Mouse (Mus musculus): ENCODE results near the gene Cpxm2. TPM values are rescaled to one million over a fixed set of nuclear protein-coding genes. Genes with fewer than 3 reads are reported as not detected.

Cpxm2 gene
- polyA plus RNA-seq, 1 experiment from 2014 or later, result 0.79 TPM

DNA sequence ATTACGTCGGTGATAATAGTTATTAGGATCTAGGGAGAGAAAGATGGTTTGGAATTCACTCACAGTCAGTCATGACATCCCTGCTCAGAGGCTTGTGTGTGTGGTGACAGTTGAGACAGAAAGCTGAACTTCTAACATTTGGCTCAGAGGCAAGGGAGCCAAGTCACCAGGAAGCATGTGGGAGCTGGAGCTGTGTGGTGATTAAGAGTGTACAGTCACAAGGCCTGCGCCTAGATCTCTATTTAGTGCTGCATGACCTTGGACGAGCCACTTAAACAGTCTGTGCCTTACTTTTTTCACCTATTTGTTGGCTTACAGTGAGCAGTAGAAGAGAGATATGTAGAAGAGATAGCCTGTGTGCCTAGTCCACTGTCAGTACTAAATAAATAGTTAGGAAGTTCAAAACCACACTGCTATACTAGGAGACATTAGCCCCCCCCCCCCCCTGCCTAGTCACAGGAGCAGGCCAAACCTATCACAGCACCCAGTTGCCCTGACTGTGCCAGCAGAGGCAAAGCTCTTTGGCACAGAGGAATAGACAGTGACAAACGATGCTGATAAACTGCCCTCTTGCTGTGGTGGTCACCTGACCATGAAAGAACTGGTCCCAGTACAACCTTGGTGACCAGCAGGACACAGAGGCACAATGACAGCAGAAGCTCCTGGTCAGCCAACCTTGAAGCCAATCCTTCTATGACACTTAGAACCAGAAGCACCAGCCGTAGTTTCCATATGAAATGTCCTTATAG is 83.5 kb downstream of the Cpxm2 start:
- no peak for ATAC-seq (ENCODE audit: low read depth)
- WGBS, result 88% methylated on average over 6 of the region's 6 CpGs
- Histone ChIP-seq H3K9ac (replicated peaks; ENCODE audit: low read depth, low read length) (no peak overlapping the region), H3K4me3 (ENCODE audit: low read depth, low read length) (no peak overlapping the region), H3K4me1 (ENCODE audit: control insufficient read depth, insufficient read depth, low read length) (no peaks in the 10 kb centered on the region), H3K4me2 (ENCODE audit: low read depth, low read length) (no peak overlapping the region), H3K9me3 (ENCODE audit: control insufficient read depth, low read length) (no peaks in the 10 kb centered on the region), H3K27me3 (ENCODE audit: control insufficient read depth, insufficient read depth, low read length) (no peaks in the 10 kb centered on the region), H3K27ac (ENCODE audit: low read depth, low read length) (no peak overlapping the region), H3K36me3 (ENCODE audit: control insufficient read depth, insufficient read depth, low read length) (no peaks in the 10 kb centered on the region)

DNA sequence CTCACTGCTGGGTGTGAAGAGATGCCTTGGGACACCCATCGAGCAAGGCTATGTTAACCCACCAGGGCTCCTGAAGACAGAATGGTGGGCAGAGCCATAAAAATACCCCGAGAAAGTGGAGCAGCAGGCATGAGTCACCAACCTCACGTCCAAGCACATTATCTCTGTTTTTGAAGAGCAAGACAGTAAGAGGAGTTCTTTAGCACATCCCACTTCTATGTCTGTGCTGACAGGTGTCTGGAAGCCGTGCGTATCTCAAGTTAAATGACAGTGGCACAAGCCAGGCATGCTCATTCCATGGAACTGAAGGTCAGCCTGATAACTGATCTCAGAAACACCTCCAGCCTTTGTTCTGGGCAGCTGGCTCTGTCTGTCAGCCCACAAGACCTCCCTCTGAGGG is 86.6 kb downstream of the Cpxm2 start:
- H3K27ac ChIP-seq (ENCODE audit: low read depth, low read length), result no peak overlapping the region
- H3K9me3 ChIP-seq (ENCODE audit: control insufficient read depth, low read length), result no peaks in the 10 kb centered on the region
- no peak overlapping the region for H3K4me3 ChIP-seq (ENCODE audit: low read depth, low read length)
- no peak overlapping the region for H3K9ac ChIP-seq (replicated peaks; ENCODE audit: low read depth, low read length)
- H3K4me1 ChIP-seq (ENCODE audit: control insufficient read depth, insufficient read depth, low read length), result no peaks in the 10 kb centered on the region
- WGBS, result 85% methylated on average over 5 of the region's 5 CpGs
- no peaks in the 10 kb centered on the region for H3K27me3 ChIP-seq (ENCODE audit: control insufficient read depth, insufficient read depth, low read length)
- no peak for ATAC-seq (ENCODE audit: low read depth)
- H3K36me3 ChIP-seq (ENCODE audit: control insufficient read depth, insufficient read depth, low read length), result no peaks in the 10 kb centered on the region
- H3K4me2 ChIP-seq (ENCODE audit: low read depth, low read length), result no peak overlapping the region

DNA sequence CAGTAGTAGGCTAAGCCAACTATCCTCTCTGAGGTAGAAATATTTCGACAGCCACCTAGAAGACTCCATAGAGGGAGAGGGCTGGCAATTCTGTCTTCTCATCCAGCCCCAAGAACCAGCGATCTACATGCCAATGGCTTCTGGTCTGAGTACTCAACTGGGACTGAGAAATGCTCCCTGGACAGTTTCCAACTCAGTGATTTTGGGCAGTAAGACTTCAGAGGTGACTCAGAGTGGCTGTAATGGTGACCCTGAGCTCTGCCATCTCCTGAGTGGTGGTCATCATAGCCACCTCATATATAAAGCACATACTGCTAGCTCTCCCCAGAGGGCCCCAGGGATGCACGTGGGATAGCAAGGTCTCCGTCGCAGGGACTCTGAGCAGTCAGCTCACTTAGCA is 87.0 kb downstream of the Cpxm2 start:
- H3K4me1 ChIP-seq (ENCODE audit: control insufficient read depth, insufficient read depth, low read length), result no peaks in the 10 kb centered on the region
- 86% methylated on average over 5 of the region's 5 CpGs for WGBS
- H3K27me3 ChIP-seq (ENCODE audit: control insufficient read depth, insufficient read depth, low read length), result no peaks in the 10 kb centered on the region
- no peak for ATAC-seq (ENCODE audit: low read depth)
- H3K9me3 ChIP-seq (ENCODE audit: control insufficient read depth, low read length), result no peaks in the 10 kb centered on the region
- no peak overlapping the region for H3K4me3 ChIP-seq (ENCODE audit: low read depth, low read length)
- no peak overlapping the region for H3K9ac ChIP-seq (replicated peaks; ENCODE audit: low read depth, low read length)
- H3K36me3 ChIP-seq (ENCODE audit: control insufficient read depth, insufficient read depth, low read length), result no peaks in the 10 kb centered on the region
- no peak overlapping the region for H3K4me2 ChIP-seq (ENCODE audit: low read depth, low read length)
- H3K27ac ChIP-seq (ENCODE audit: low read depth, low read length), result no peak overlapping the region

DNA sequence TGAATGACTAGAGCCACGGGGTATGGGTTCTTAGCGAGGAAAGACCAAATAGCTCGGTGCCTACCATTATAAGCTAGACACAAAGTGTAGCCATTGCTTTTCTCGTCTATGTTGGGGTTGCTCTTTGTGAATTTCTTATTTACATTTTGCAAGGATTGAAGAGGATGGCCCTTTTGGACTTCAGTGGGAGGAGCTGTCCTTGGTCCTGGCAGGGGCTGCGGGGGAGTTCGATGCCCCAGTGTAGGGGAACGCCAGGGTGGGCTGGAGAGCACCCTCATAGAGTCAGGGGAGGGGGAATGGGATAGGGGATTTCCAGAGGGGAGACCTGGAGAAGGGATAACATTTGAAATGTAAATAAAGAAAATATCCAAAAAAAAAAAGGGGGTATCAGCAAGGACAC is 94.4 kb downstream of the Cpxm2 start:
- no peak for ATAC-seq (ENCODE audit: low read depth)
- Histone ChIP-seq H3K9ac (replicated peaks; ENCODE audit: low read depth, low read length) (no peak overlapping the region), H3K4me3 (ENCODE audit: low read depth, low read length) (no peak overlapping the region), H3K4me2 (ENCODE audit: low read depth, low read length) (no peak overlapping the region), H3K4me1 (ENCODE audit: control insufficient read depth, insufficient read depth, low read length) (peaks cover 9% of the 10 kb centered on the region), H3K27ac (ENCODE audit: low read depth, low read length) (no peak overlapping the region), H3K9me3 (ENCODE audit: control insufficient read depth, low read length) (no peaks in the 10 kb centered on the region), H3K27me3 (ENCODE audit: control insufficient read depth, insufficient read depth, low read length) (no peaks in the 10 kb centered on the region), H3K36me3 (ENCODE audit: control insufficient read depth, insufficient read depth, low read length) (no peaks in the 10 kb centered on the region)
- 77% methylated on average over 7 of the region's 7 CpGs for WGBS

DNA sequence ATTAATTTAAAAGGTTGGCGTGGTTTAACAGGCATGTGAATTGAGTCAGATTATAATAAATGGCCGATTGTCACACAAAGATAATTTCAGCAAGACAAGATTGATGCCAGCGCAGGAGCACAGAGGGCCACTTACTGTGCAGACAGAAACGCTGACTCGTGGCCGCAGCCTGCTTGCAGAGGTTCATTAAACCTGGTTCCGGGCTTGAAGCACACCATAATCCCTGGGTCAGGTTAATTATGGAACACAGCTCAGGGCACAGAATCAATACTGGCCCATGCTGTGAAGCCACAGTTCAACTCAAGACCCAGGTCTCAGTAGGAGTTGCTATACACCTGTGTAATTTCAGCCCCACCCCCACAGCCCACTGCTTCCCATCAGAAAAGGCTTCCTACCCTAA is 98.0 kb downstream of the Cpxm2 start:
- WGBS, result 40% methylated on average over 7 of the region's 7 CpGs
- no peaks in the 10 kb centered on the region for H3K27me3 ChIP-seq (ENCODE audit: control insufficient read depth, insufficient read depth, low read length)
- H3K27ac ChIP-seq (ENCODE audit: low read depth, low read length), result no peak overlapping the region
- no peaks in the 10 kb centered on the region for H3K36me3 ChIP-seq (ENCODE audit: control insufficient read depth, insufficient read depth, low read length)
- no peak overlapping the region for H3K9ac ChIP-seq (replicated peaks; ENCODE audit: low read depth, low read length)
- H3K4me2 ChIP-seq (ENCODE audit: low read depth, low read length), result no peak overlapping the region
- H3K9me3 ChIP-seq (ENCODE audit: control insufficient read depth, low read length), result no peaks in the 10 kb centered on the region
- peak; percentile 58 for ATAC-seq (ENCODE audit: low read depth)
- no peak overlapping the region for H3K4me3 ChIP-seq (ENCODE audit: low read depth, low read length)
- peaks cover 9% of the 10 kb centered on the region for H3K4me1 ChIP-seq (ENCODE audit: control insufficient read depth, insufficient read depth, low read length)

DNA sequence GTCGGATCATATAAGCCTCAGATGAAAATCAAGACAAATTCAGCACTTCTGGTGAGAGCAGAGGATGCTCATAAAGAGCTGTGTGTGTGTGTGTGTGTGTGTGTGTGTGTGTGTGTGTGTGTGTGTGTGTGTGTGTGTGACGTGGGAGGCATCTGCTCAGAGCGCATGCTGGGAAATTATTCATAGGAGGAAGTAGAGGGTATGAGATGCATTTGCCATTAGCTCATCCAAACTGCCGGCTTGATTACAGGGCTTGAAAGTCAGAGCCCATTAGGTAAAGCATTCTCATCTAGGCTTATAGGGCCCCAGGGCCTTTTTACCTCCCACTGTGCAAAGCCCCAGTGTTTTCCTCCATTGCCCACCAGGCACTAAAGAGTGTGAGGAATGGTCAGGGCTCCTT is 107.9 kb downstream of the Cpxm2 start:
- Histone ChIP-seq H3K9ac (replicated peaks; ENCODE audit: low read depth, low read length) (no peak overlapping the region), H3K4me1 (ENCODE audit: control insufficient read depth, insufficient read depth, low read length) (no peaks in the 10 kb centered on the region; the same call in 1 of the 2 replicates), H3K4me2 (ENCODE audit: low read depth, low read length) (no peak overlapping the region), H3K27ac (ENCODE audit: low read depth, low read length) (no peak overlapping the region), H3K27me3 (ENCODE audit: control insufficient read depth, insufficient read depth, low read length) (no peaks in the 10 kb centered on the region), H3K9me3 (ENCODE audit: control insufficient read depth, low read length) (no peaks in the 10 kb centered on the region), H3K4me3 (ENCODE audit: low read depth, low read length) (no peak overlapping the region), H3K36me3 (ENCODE audit: control insufficient read depth, insufficient read depth, low read length) (no peaks in the 10 kb centered on the region)
- WGBS, result 30% methylated on average over 4 of the region's 4 CpGs
- peak; percentile 61; the same call in 1 of the 2 replicates for ATAC-seq (ENCODE audit: low read depth)

DNA sequence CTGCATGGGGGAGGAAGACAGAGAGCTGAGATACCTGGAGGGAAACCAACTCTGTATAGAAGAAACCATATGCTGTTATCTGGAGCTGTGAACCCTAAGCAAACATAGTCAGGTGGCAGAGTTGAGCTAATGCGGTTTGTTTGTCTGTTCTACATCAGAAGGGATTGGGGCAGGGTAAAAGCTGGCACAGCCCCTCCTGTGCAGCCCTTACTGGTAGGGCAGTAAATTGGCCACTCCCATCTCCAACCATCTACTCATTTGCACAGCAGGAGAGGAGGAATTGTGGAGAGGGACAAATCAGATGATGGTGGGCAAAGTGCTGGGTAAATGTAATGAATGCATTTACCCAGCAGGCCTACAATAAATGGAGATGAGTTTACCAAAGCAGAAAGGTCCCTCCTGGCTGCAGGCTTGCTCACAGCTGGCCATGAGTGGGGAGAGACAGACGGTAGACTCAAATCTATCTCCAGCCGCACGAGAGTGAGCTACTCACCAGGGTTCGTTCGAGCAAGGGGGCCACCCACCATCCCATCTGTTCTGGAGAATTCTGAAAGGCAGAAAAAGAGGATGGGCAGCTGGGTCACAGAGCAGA is 122.5 kb downstream of the Cpxm2 start:
- 10% methylated on average over 6 of the region's 6 CpGs for WGBS
- no peak overlapping the region for H3K27ac ChIP-seq (ENCODE audit: low read depth, low read length)
- H3K4me2 ChIP-seq (ENCODE audit: low read depth, low read length), result no peak overlapping the region
- H3K4me3 ChIP-seq (ENCODE audit: low read depth, low read length), result no peak overlapping the region
- no peaks in the 10 kb centered on the region for H3K9me3 ChIP-seq (ENCODE audit: control insufficient read depth, low read length)
- 0 out of 2 replicates have a peak, but pooled peaks cover 5% of the 10 kb centered on the region for H3K4me1 ChIP-seq (ENCODE audit: control insufficient read depth, insufficient read depth, low read length)
- H3K27me3 ChIP-seq (ENCODE audit: control insufficient read depth, insufficient read depth, low read length), result no peaks in the 10 kb centered on the region
- no peak overlapping the region for H3K9ac ChIP-seq (replicated peaks; ENCODE audit: low read depth, low read length)
- H3K36me3 ChIP-seq (ENCODE audit: control insufficient read depth, insufficient read depth, low read length), result no peaks in the 10 kb centered on the region
- ATAC-seq (ENCODE audit: low read depth), result no peak

DNA sequence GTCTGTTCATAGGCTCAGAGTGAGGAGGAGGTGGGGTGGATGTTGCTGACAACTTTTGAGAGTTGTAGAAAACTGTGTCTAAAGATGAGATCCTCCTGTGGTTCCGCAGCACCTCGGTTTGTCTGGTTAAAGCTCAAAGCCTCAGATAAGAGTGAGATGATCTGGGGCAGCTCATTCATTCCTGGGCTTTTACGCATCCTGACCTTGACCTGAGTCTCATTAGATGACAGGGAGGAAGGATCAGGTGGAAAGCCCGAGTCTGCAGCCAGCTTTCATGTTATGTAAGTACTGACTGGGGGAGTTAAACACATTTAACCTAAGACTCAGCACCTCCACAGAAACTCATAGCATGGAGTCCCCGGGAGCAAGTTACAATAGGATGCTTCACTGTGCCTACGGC is 127.9 kb downstream of the Cpxm2 start:
- Histone ChIP-seq H3K27me3 (ENCODE audit: control insufficient read depth, insufficient read depth, low read length) (no peaks in the 10 kb centered on the region), H3K4me1 (ENCODE audit: control insufficient read depth, insufficient read depth, low read length) (no peaks in the 10 kb centered on the region), H3K27ac (ENCODE audit: low read depth, low read length) (no peak overlapping the region), H3K9ac (replicated peaks; ENCODE audit: low read depth, low read length) (no peak overlapping the region), H3K9me3 (ENCODE audit: control insufficient read depth, low read length) (no peaks in the 10 kb centered on the region), H3K4me3 (ENCODE audit: low read depth, low read length) (no peak overlapping the region), H3K36me3 (ENCODE audit: control insufficient read depth, insufficient read depth, low read length) (no peaks in the 10 kb centered on the region), H3K4me2 (ENCODE audit: low read depth, low read length) (no peak overlapping the region)
- no peak for ATAC-seq (ENCODE audit: low read depth)
- WGBS, result 76% methylated on average over 6 of the region's 6 CpGs

DNA sequence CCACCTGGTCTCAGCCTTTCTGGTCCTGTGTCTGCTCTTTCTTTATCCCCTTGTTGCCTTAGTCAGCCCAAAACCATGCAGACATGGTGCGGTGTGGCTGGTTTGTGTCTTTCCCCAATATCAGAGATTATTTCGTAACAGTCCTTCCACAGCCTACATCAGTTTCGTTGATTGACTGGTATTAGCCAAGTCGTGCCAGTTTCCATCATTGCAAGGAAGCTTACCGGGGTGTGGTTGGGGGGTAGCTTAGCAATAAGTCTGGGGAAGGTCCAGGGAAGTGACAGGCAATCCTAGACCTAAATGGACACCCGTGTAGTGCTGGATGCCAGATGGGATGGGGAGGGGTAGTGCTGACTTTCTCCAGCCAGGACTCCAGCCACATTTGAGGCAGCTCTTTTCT is 128.9 kb downstream of the Cpxm2 start:
- 74% methylated on average over 6 of the region's 6 CpGs for WGBS
- no peak for ATAC-seq (ENCODE audit: low read depth)
- H3K36me3 ChIP-seq (ENCODE audit: control insufficient read depth, insufficient read depth, low read length), result no peaks in the 10 kb centered on the region
- H3K4me2 ChIP-seq (ENCODE audit: low read depth, low read length), result no peak overlapping the region
- no peaks in the 10 kb centered on the region for H3K9me3 ChIP-seq (ENCODE audit: control insufficient read depth, low read length)
- no peak overlapping the region for H3K4me3 ChIP-seq (ENCODE audit: low read depth, low read length)
- H3K9ac ChIP-seq (replicated peaks; ENCODE audit: low read depth, low read length), result no peak overlapping the region
- no peak overlapping the region for H3K27ac ChIP-seq (ENCODE audit: low read depth, low read length)
- H3K27me3 ChIP-seq (ENCODE audit: control insufficient read depth, insufficient read depth, low read length), result no peaks in the 10 kb centered on the region
- no peaks in the 10 kb centered on the region for H3K4me1 ChIP-seq (ENCODE audit: control insufficient read depth, insufficient read depth, low read length)
